Mouse (Mus musculus): ENCODE results near the gene Tspan9. TPM values are rescaled to one million over a fixed set of nuclear protein-coding genes. Genes with fewer than 3 reads are reported as not detected.

Tspan9 gene
- 1.7 and 2.3 TPM in 2 replicates for total RNA-seq (2017)

DNA sequence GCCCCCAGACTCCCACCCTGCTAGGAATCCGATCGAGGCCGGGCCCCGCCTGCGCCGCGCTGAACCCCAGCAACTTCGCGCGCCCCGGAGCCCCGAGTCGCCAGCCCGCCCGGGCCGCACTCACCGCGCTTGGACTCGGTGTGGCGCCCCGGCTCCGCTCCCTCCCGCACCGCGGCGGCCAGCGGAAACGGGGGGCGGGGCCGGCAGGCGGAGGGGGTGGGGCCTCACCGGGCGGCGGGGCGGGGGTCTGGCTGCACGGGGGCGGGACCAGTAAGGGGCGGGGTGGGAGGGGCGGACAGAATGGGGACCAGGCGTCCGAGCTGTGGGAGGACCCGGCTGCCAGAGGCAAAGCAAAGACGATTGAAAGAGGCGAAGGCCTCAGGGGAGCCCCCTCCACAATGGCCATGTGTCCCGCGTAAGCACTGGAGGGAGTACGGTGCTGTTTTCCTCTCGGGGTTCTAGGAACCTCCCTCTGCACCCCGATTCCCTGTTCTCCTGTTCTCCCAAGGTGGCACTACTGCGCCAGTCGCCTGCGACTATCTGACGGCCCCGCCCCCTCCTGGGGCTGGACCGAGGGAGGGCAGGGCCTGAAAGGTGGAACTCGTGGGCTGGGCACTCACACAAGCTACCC lies at the start of gene Tspan9:
TSS of gene Tspan9 (minus strand) at position 205 of the 631 bp plus-strand sequence.
- no peak for ATAC-seq (ENCODE audit: extremely low read depth, insufficient number of reproducible peaks, low FRiP score, poor library complexity, severe bottlenecking)

GRCm38 (mm10) chr6:128183521-128183920 lies 40.1 kb upstream of the Tspan9 start:
- no peak for ATAC-seq (ENCODE audit: extremely low read depth, insufficient number of reproducible peaks, low FRiP score, poor library complexity, severe bottlenecking)

- no peak for ATAC-seq (ENCODE audit: extremely low read depth, insufficient number of reproducible peaks, low FRiP score, poor library complexity, severe bottlenecking)
Observed at GRCm38 (mm10) chr6:128181176-128181575, 37.8 kb upstream of the Tspan9 start.

DNA sequence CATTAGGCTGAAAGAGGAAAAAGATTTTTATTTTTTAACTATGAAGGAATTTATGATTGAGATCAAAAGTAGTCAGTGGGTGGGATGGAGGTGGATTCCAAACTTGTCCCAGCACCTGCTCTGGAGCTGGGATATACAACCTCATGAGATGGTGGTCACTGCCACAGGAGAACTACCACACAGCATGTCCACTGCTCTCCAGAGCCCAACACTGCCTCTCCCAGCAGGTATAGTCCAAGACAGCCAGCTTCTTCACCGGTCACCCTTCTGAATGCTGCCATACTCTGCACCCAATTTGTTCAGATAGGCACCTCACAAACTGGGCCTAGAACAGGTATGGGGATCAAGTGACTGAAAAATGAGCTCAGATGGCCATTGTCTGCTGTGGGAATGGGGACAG lies 36.3 kb upstream of the Tspan9 start:
- ATAC-seq (ENCODE audit: extremely low read depth, insufficient number of reproducible peaks, low FRiP score, poor library complexity, severe bottlenecking): no peak

GRCm38 (mm10) chr6:128179247-128179646 lies 35.9 kb upstream of the Tspan9 start:
- no peak for ATAC-seq (ENCODE audit: extremely low read depth, insufficient number of reproducible peaks, low FRiP score, poor library complexity, severe bottlenecking)

GRCm38 (mm10) chr6:128178681-128179080 lies 35.3 kb upstream of the Tspan9 start:
- ATAC-seq (ENCODE audit: extremely low read depth, insufficient number of reproducible peaks, low FRiP score, poor library complexity, severe bottlenecking): no peak

- ATAC-seq (ENCODE audit: extremely low read depth, insufficient number of reproducible peaks, low FRiP score, poor library complexity, severe bottlenecking): no peak
Observed at GRCm38 (mm10) chr6:128168785-128169679, 25.6 kb upstream of the Tspan9 start.

- ATAC-seq (ENCODE audit: extremely low read depth, insufficient number of reproducible peaks, low FRiP score, poor library complexity, severe bottlenecking): no peak
Observed at GRCm38 (mm10) chr6:128165564-128165963, 22.2 kb upstream of the Tspan9 start.

GRCm38 (mm10) chr6:128164632-128165031 lies 21.2 kb upstream of the Tspan9 start:
- ATAC-seq (ENCODE audit: extremely low read depth, insufficient number of reproducible peaks, low FRiP score, poor library complexity, severe bottlenecking): no peak

- no peak for ATAC-seq (ENCODE audit: extremely low read depth, insufficient number of reproducible peaks, low FRiP score, poor library complexity, severe bottlenecking)
Observed at GRCm38 (mm10) chr6:128159092-128159491, 15.7 kb upstream of the Tspan9 start.

DNA sequence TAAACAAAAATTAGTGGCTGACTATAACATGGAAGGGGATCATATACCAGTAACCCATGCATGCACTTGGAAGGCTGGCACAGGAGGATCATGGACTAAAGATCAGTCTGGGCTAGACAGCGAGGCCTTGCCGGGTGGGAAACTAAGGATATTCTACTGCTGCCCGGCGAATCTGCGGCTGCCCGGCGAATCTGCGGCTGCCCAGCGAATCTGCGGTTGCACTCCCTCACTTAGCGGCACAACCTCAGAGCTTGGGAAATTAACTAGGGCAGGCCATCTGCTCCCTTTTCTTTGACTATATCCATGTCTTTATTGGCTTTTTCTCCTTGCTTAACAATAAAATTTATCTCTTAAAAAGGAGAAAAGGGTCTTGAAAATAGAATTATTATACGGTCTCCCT lies 14.6 kb upstream of the Tspan9 start:
- ATAC-seq (ENCODE audit: extremely low read depth, insufficient number of reproducible peaks, low FRiP score, poor library complexity, severe bottlenecking): no peak

GRCm38 (mm10) chr6:128156476-128156875 lies 13.1 kb upstream of the Tspan9 start:
- no peak for ATAC-seq (ENCODE audit: extremely low read depth, insufficient number of reproducible peaks, low FRiP score, poor library complexity, severe bottlenecking)

- no peak for ATAC-seq (ENCODE audit: extremely low read depth, insufficient number of reproducible peaks, low FRiP score, poor library complexity, severe bottlenecking)
Observed at GRCm38 (mm10) chr6:128155935-128156334, 12.5 kb upstream of the Tspan9 start.

GRCm38 (mm10) chr6:128145765-128146164 lies 2.4 kb upstream of the Tspan9 start:
- no peak for ATAC-seq (ENCODE audit: extremely low read depth, insufficient number of reproducible peaks, low FRiP score, poor library complexity, severe bottlenecking)

GRCm38 (mm10) chr6:128142369-128143278 lies 770 bp downstream of the Tspan9 start:
- no peak for ATAC-seq (ENCODE audit: extremely low read depth, insufficient number of reproducible peaks, low FRiP score, poor library complexity, severe bottlenecking)

DNA sequence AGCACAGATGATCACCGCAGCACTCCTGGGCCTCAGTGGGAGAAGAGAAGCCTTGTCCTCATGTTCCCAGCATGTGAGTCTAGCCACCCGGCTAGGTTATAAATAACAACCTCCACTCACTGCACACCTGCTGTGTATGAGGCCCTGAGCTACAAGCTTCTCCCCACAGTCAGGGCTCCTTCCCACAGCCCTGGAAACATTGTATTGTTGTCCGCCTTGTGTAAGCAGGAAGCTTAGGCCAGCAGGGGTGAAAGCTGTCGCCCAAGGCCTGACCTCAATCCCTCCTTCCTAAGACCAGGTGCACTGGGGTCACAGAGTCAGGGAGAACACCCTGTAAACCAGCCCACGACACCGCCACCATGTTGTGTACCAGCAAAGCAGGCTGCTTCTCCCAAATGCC lies 2.7 kb downstream of the Tspan9 start:
- no peak for ATAC-seq (ENCODE audit: extremely low read depth, insufficient number of reproducible peaks, low FRiP score, poor library complexity, severe bottlenecking)

DNA sequence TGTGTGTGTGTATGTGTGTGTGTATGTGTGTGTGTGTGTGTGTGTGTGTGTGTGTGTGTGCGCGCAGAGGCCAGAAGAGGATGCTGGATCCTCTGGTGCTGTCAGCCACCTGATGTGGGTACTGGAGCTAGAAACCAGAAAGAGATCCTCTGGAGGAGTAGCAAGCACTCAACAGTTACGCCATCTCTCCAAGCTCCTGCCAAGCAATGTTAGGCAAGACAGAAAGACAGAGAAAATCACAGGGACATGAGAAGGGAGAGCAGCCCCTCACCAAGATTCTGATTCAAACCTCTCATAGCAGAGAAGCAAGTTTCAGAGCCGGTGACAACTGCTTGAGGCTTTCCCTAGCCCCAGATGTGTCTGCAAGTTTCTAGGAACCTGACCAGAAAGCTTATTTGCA lies 5.5 kb downstream of the Tspan9 start:
- no peak for ATAC-seq (ENCODE audit: extremely low read depth, insufficient number of reproducible peaks, low FRiP score, poor library complexity, severe bottlenecking)

- no peak for ATAC-seq (ENCODE audit: extremely low read depth, insufficient number of reproducible peaks, low FRiP score, poor library complexity, severe bottlenecking)
Observed at GRCm38 (mm10) chr6:128136654-128137053, 6.7 kb downstream of the Tspan9 start.

- ATAC-seq (ENCODE audit: extremely low read depth, insufficient number of reproducible peaks, low FRiP score, poor library complexity, severe bottlenecking): no peak
Observed at GRCm38 (mm10) chr6:128135459-128135858, 7.9 kb downstream of the Tspan9 start.

Measured in neutrophil, adult 5-6 weeks (primary cell).